In genomic region chr15:101180363-101181105, GRCm38 (mm10) we compare ENCODE assay signal across 12 mouse cellular contexts. TPM values are rescaled to one million over a fixed set of nuclear protein-coding genes. Genes with fewer than 3 reads are reported as not detected.
A peak's percentile ranks its signal among the peaks of the same experiment; 100 is the strongest.
DNase-seq lines count a peak whose midpoint lies in the region; ATAC-seq and TF ChIP-seq lines count a peak whose summit lies in the region.
"Had no signal": no experiment of that assay in that cellular context is flagged by ENCODE, and none has a peak within 500 bp of the region (broad histone marks: within the 10 kb centered on the region; RNA-seq: fewer than 3 reads in every experiment).

No protein-coding gene starts in this region.

- peak overlapping the region; percentile 77; the same call in 1 of the 2 replicates for H3K27ac ChIP-seq in kidney, postnatal 0 days
- peak overlapping the region; percentile 63 for H3K27ac ChIP-seq in thymus, adult 2 months (ENCODE audit: control insufficient read depth, insufficient read depth, low read length)
- peak overlapping the region; percentile 90 for H3K27ac ChIP-seq in intestine, embryonic 16.5 days (ENCODE audit: low read length)

- no peak for TF ChIP-seq POLR2A in thymus, adult 2 months (IDR thresholded peaks at IDR 0.05; ENCODE audit: control insufficient read depth, extremely low read depth, insufficient read depth, low read length, poor library complexity)

- H3K4me3 ChIP-seq in kidney, postnatal 0 days (replicated peaks; ENCODE audit: low read depth, low read length) = no peak overlapping the region
- no peak overlapping the region for H3K4me3 ChIP-seq in thymus, adult 2 months (ENCODE audit: control insufficient read depth, insufficient read depth, low read length)
- H3K4me3 ChIP-seq in intestine, embryonic 16.5 days (ENCODE audit: low read length) = no peak overlapping the region
- H3K4me3 ChIP-seq: erythroblast, embryonic 14.5 days had no signal

- ATAC-seq in kidney, postnatal 0 days (replicated peaks; ENCODE audit: low FRiP score, low read depth) = no peak
- ATAC-seq in intestine, embryonic 16.5 days = no peak; the same call in 1 of the 2 replicates

- 65% methylated on average over 15 of the region's 15 CpGs for WGBS in kidney, postnatal 0 days
- WGBS in thymus, adult 2 months = 23% methylated on average over 15 of the region's 15 CpGs
- WGBS in intestine, embryonic 16.5 days = 51% methylated on average over 15 of the region's 15 CpGs

- H3K36me3 ChIP-seq in kidney, postnatal 0 days (ENCODE audit: insufficient read depth, low read length) = no peaks in the 10 kb centered on the region
- no peaks in the 10 kb centered on the region for H3K36me3 ChIP-seq in thymus, adult 2 months (ENCODE audit: control insufficient read depth, insufficient read depth, low read length)
- peaks cover 2% of the 10 kb centered on the region; the same call in 1 of the 2 replicates for H3K36me3 ChIP-seq in intestine, embryonic 16.5 days (ENCODE audit: control insufficient read depth, insufficient read depth, low read length)

- H3K9ac ChIP-seq in kidney, postnatal 0 days (ENCODE audit: low read depth, low read length) = no peak overlapping the region; the same call in 1 of the 2 replicates
- 0 out of 2 replicates have a peak overlapping the region, but pooled peaks have one; percentile 56 for H3K9ac ChIP-seq in intestine, embryonic 16.5 days (ENCODE audit: low read depth, low read length)

- DNase-seq in kidney, postnatal 0 days (ENCODE audit: low spot score) = no peak
- no peak for DNase-seq in kidney, adult 11 months
- peak; percentile 46 for DNase-seq in thymus, adult 2 months
- no peak for DNase-seq in thymus, adult 18-20 months
- DNase-seq in thymus, postnatal 4 days = peak; percentile 54
- DNase-seq in heart, adult 11 months = no peak
- no peak for DNase-seq in ovary, postnatal 36 days (ENCODE audit: low spot score)
- DNase-seq: kidney, adult 9 months; layer of hippocampus, adult 9-11 months; right cerebral cortex, postnatal 25 days had no signal

- H3K4me2 ChIP-seq in kidney, postnatal 0 days (ENCODE audit: low read length) = no peak overlapping the region
- H3K4me2 ChIP-seq in intestine, embryonic 16.5 days (ENCODE audit: low read depth, low read length) = 0 out of 2 replicates have a peak overlapping the region, but pooled peaks have one; percentile 20

- TF ChIP-seq CTCF in kidney, postnatal 0 days (IDR thresholded peaks at IDR 0.05; ENCODE audit: low read depth) = no peak
- TF ChIP-seq CTCF in thymus, adult 2 months (IDR thresholded peaks at IDR 0.05; ENCODE audit: borderline replicate concordance, control insufficient read depth, extremely low read depth, insufficient read depth, low read length, poor library complexity) = no peak

- H3K4me1 ChIP-seq in kidney, postnatal 0 days (replicated peaks; ENCODE audit: insufficient read depth, low read length) = peaks cover 51% of the 10 kb centered on the region
- peaks cover 19% of the 10 kb centered on the region for H3K4me1 ChIP-seq in thymus, adult 2 months (replicated peaks; ENCODE audit: control insufficient read depth, insufficient read depth, low read length)
- H3K4me1 ChIP-seq in intestine, embryonic 16.5 days (ENCODE audit: control insufficient read depth, insufficient read depth, low read length) = peaks cover 65% of the 10 kb centered on the region

- no peaks in the 10 kb centered on the region for H3K27me3 ChIP-seq in kidney, postnatal 0 days (ENCODE audit: insufficient read depth, low read length)
- H3K27me3 ChIP-seq in thymus, adult 2 months (ENCODE audit: control insufficient read depth, insufficient read depth, low read length) = no peaks in the 10 kb centered on the region
- no peaks in the 10 kb centered on the region for H3K27me3 ChIP-seq in intestine, embryonic 16.5 days (replicated peaks; ENCODE audit: control insufficient read depth, insufficient read depth, low read length)

- no peaks in the 10 kb centered on the region for H3K9me3 ChIP-seq in kidney, postnatal 0 days (replicated peaks; ENCODE audit: low read length)
- no peaks in the 10 kb centered on the region for H3K9me3 ChIP-seq in intestine, embryonic 16.5 days (ENCODE audit: control insufficient read depth, low read length)

RNA-seq across cellular contexts. Expression of gene Acvr1b, which starts 6.7 kb away (rescaled TPM):
- 5.8 and 6.4 TPM in 2 replicates for polyA plus RNA-seq in kidney, postnatal 0 days (2015; fragmentation: Nextera tagmentation; extraction: Ambion mirVana)
- polyA plus RNA-seq in thymus, adult 2 months (2012; rRNA removed) = 34.9 and 35.3 TPM in 2 replicates
- polyA plus RNA-seq in intestine, embryonic 16.5 days (2015; fragmentation: Nextera tagmentation; extraction: Ambion mirVana) = 10.4 and 11.0 TPM in 2 replicates

RNA-seq across cellular contexts. Expression of gene Grasp, which starts 43.5 kb away (rescaled TPM):
- 3.7 and 4.0 TPM in 2 replicates for polyA plus RNA-seq in kidney, postnatal 0 days (2015; fragmentation: Nextera tagmentation; extraction: Ambion mirVana)
- 10.2 and 15.4 TPM in 2 replicates for polyA plus RNA-seq in thymus, adult 2 months (2012; rRNA removed)
- 2.3 and 2.8 TPM in 2 replicates for polyA plus RNA-seq in intestine, embryonic 16.5 days (2015; fragmentation: Nextera tagmentation; extraction: Ambion mirVana)

RNA-seq across cellular contexts. Expression of gene Acvrl1, which starts 52.2 kb away (rescaled TPM):
- 16.9 and 17.8 TPM in 2 replicates for polyA plus RNA-seq in kidney, postnatal 0 days (2015; fragmentation: Nextera tagmentation; extraction: Ambion mirVana)
- polyA plus RNA-seq in thymus, adult 2 months (2012; rRNA removed) = 27.2 and 34.2 TPM in 2 replicates
- polyA plus RNA-seq in intestine, embryonic 16.5 days (2015; fragmentation: Nextera tagmentation; extraction: Ambion mirVana) = 31.2 and 31.9 TPM in 2 replicates
- polyA plus RNA-seq: erythroblast, embryonic 14.5 days had no signal

Comparison
In these comparisons a context has a peak if more than half of its experiments do, and no peak if none do; other contexts are left out.
1. DNase-seq: peak in thymus, adult 2 months (single experiment) and thymus, postnatal 4 days (single experiment); none in kidney, postnatal 0 days (single experiment), kidney, adult 11 months (single experiment), thymus, adult 18-20 months (0 of 2), heart, adult 11 months (single experiment) and ovary, postnatal 36 days (single experiment).
2. Peak in every context shown above with its lines, with median percentiles within 50 percentile points of each other: H3K27ac ChIP-seq.